Mouse (Mus musculus): ENCODE results near the gene Lrrk1.

Lrrk1 gene

DNA sequence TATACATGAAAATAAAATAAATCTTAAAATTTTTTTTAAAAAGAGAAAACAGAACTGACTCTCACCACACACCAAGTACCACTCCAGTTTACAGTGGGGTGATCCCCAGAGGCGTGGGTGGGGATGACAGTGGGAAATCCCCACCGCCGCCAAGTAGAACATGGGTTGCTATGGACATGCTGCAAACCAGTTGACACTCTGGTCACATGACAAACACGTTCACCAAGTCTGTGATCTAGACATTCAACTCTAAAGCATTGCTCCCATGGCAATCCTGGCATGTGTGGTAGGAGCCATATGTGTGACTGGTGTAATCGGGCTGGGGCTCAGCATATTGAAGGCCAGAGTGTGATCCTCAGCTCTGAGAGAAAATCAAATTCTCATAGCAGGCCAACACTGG, 202.8 kb downstream of the Lrrk1 start:
- DNase-seq (ENCODE audit: low read depth): peak; percentile 23

DNA sequence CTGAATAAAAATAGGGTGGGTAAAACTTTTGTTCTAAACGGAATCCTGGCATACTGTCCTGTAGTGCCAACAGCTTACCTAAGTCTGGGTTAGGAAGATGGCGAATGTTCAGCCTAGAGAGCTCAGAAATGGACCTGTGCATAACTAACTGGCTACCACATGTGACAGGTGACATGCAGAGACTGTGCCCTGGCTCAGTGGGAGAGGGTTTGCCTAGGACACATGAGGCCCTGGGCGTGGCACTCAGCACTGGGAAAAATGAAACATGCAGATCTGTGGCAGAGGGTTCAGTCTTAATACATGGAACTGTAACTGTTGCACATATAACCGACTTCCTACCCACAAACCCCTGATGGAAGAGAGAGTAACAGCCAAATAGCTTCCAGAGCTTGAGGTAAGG, 204.1 kb downstream of the Lrrk1 start:
- DNase-seq (ENCODE audit: low read depth): no peak

DNA sequence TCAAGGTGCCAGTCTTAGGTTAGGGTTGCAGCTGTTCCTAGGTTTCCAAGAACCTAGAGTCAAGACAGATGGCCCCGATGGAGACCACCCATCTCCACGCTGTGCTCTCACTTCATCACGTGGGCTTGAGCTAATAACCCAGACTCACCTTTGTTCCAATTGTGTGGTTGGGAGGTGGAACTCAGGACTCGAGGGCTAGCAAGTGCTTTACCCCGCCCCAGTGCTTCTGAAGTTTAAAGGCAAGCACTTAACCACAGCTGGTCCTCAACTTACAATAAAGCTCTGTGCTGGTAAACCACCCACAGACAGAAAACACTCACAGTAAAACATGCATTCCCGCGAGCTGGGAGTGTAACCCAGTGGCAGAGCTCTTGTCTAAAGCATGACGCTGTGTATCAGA, 204.7 kb downstream of the Lrrk1 start:
- no peak for DNase-seq (ENCODE audit: low read depth)

DNA sequence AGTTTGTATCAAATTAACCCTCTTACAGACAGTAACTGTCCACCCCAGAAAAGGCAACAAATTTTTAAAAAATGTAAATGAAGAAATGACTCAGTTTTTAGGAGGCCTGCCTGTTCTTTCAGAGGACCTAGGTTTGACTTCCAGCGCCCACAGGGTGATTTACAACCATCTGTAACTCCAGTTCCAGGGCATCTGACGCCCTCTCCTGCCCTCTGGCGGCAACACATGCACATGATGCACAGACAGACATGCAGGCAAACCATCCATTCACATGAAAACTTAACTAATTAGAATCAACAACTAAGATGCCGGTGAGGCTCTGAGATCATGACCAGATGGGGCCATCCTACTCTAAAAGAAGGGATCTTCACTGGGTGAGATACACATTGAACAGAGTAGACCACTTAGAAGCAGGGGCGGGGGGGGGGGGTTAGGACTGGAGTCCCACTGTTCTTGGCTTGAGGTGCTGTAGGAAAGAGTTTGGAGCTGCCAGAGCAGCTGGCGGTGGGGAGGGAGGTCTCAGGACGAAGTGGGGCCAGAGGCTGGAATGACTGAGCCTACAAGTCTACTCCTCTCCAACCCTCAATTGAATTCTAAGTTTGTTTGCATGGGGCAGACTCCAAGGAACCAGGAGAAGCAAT, 206.0 kb downstream of the Lrrk1 start:
- no peak for DNase-seq (ENCODE audit: low read depth)

DNA sequence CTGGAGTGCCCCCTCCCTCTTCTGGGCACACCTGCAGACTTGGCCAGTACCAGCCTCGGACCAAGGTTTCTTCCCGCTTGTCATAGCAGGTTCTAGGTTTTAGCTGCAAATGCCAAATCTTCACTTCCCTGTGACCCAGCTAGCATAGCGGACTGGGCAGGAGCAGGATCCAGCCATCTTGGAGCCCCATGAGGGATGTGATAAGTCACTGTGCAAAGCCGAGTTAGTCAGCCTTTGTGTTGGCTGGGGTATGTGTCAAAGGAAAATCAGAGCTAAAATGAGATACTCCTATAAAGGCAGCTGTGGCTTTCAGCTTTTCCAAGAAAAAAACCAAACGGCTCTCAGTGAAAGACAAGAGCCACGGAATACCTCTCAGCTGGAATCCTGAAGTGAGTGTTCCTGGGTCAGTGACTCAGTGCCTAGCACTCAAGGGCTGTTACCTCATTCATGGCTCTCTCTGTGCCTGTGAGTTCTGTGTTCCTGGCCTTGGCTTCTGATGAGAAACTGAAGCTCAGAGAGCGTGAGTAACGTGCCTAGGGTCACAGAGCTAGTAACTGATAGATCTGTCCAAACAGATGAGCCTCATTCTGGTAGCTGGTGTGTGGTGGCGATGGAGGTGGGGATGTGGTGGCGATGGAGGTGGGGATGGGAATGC, 207.3 kb downstream of the Lrrk1 start:
- peak; percentile 22 for DNase-seq (ENCODE audit: low read depth)

DNA sequence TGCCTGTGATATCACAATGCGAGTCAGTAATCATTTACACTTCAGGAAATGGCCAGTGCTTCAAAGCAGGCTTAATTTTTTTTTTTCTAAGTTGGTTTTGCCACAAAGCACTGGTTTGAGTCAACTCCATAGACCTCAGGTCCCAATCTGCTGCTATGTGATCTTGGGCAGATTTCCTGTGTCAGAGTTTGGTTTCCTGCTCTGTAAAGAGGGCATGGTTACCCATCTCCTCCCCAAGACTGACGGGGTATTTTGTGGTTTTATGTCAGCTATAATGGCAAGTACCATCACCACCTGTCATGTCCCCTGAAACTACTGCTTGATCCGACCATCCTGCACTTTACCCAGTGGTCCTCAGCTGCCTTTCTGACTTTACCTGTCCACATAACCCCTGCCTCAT, 207.9 kb downstream of the Lrrk1 start:
- DNase-seq (ENCODE audit: low read depth): peak; percentile 64

DNA sequence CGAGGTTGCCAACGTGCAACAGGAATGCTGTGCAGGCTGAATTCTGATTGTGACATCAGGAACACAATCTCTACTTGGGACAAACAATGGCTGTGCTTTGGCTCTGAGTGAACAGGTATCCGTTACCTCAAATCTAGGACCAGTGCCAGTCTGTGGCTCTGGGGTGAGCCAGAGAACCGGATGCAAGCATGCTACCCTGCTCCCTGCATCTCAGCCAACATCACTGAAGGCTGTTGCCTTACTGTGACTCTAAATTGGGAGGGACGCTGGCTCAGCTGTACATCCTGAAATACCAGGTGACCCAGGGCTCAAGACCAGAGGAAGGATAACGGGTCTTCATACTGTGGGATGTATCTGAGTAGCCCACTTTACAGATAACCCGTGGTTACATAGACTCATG, 208.4 kb downstream of the Lrrk1 start:
- peak; percentile 53 for DNase-seq (ENCODE audit: low read depth)

DNA sequence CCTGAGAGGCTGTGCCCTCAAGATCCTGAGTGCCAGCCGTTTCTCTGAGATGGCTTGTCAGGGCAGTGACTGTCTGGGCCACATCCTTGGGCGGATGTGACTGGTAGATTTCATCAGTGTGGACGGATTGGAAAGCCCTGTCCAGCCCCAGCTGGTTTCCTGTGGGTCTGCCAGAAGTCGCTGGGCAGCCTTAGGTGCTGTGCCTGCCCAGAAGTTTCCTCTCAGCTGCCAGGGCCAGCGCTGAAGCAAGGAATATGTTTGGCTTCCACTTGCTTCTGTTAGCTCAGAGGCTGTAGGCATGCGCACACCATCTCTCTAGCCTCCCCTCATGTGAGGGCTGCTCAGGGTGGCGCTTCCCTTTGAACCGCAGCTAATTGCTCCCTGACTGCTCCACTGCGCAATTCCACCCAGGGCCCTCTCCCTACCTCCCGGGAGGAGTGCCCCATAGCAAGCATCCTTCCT, 209.0 kb downstream of the Lrrk1 start:
- DNase-seq (ENCODE audit: low read depth): peak; percentile 45

DNA sequence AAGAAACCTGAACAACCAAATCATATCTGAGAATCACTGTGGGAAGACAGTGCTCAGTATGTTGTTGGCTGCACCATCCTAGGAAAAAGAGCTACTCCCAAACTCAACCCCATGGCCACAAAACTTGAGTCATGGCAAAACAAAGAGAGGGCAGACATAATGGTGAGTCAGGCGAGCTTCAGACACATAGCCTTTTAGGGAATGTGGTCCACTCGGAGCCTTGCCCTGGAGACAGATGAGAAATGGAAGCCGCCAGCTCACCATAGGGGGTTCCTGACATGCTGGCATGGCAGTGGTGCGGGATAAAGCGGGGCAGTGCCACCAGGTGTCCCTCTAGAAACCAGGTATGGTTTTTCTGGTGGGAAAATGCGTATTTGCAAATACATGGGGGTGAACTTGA, 210.0 kb downstream of the Lrrk1 start:
- DNase-seq (ENCODE audit: low read depth): no peak

DNA sequence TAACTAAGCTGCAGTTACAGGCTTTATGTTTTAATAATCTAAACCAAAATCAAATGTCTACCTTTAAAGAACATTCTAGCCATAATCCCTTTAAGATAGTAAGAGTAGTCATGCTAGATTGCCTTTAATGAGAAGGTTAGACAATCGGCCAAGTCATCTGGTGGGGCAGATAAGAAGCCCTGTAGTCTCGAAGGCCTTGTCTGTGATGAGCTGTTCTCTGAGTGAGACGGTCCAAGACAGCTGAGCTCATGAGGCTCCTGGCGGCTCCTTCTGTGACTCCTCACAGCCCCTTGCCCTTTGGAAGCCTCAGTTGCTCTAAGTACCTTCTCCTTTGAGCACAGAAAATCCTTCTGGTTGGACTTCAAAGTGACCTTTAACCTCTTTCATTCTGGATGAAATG, 211.2 kb downstream of the Lrrk1 start:
- no peak for DNase-seq (ENCODE audit: low read depth)
